Mouse (Mus musculus) heart, postnatal 0 days (tissue): ENCODE measurements around the gene Tenm3. TPM values are rescaled to one million over a fixed set of nuclear protein-coding genes. Genes with fewer than 3 reads are reported as not detected.

Source experiments
- ATAC-seq: fragments of 200-750 bp; cut with Nextera tagmentation; 2 replicates; pipeline ENCODE4 v1.8.0; 2017; ENCODE audit warnings: low read depth, moderate number of reproducible peaks, moderate library complexity; ENCODE audit not compliant: insufficient read depth
- DNase-seq: peaks from one replicate; pipeline ENCODE4 v3.0.0-alpha.2; 2016; ENCODE audit warnings: low spot score
- H3K27ac ChIP-seq: fragments of 300-500 bp; sonication (generic); 2 replicates; pipeline ENCODE4 v1.5.1; 2014; ENCODE audit warnings: low read depth, mild to moderate bottlenecking
- H3K27me3 ChIP-seq: fragments of 300-500 bp; sonication (generic); 2 replicates; pipeline ENCODE4 v1.6.1; 2014; ENCODE audit warnings: low read length, mixed read lengths; ENCODE audit not compliant: control insufficient read depth, insufficient read depth
- H3K36me3 ChIP-seq: fragments of 300-500 bp; sonication (generic); replicated peaks from 2 replicates; pipeline ENCODE4 v1.6.1; 2014; ENCODE audit warnings: low read length, mixed read lengths; ENCODE audit not compliant: control insufficient read depth, insufficient read depth
- H3K4me1 ChIP-seq: fragments of 300-500 bp; sonication (generic); 2 replicates; pipeline ENCODE4 v1.6.1; 2014; ENCODE audit warnings: antibody characterized with exemption; ENCODE audit not compliant: control insufficient read depth, insufficient read depth
- H3K4me2 ChIP-seq: fragments of 300-500 bp; sonication (generic); 2 replicates; pipeline ENCODE4 v1.6.1; 2014; ENCODE audit warnings: low read depth, mild to moderate bottlenecking, low read length, moderate library complexity
- H3K4me3 ChIP-seq: fragments of 300-500 bp; sonication (generic); 2 replicates; pipeline ENCODE4 v1.5.1; 2014; ENCODE audit warnings: low read depth, low read length
- H3K9ac ChIP-seq: fragments of 300-500 bp; sonication (generic); replicated peaks from 2 replicates; pipeline ENCODE4 v1.6.1; 2014; ENCODE audit warnings: low read depth, low read length, mixed read lengths
- H3K9me3 ChIP-seq: fragments of 300-500 bp; sonication (generic); replicated peaks from 2 replicates; pipeline ENCODE4 v1.6.1; 2016; ENCODE audit warnings: low read length; ENCODE audit not compliant: control insufficient read depth
- CTCF ChIP-seq: IDR thresholded peaks from 2 replicates; pipeline ENCODE4 v1.5.1; 2016; ENCODE audit warnings: antibody characterized with exemption, control low read depth, low read depth
- EP300 ChIP-seq: IDR thresholded peaks from 2 replicates; pipeline ENCODE4 v1.6.1; 2016; ENCODE audit warnings: antibody characterized with exemption, low read depth
- WGBS: fragments of 180-500 bp; shearing (Covaris S2); extraction: QIAGEN DNeasy Blood & Tissue Kit; methylation state at CpG from one replicate; pipeline ENCODE4 v1.1.7; 2014; 5-methylcytosine and 5-hydroxymethylcytosine counted together
- polyA plus RNA-seq: library from polyadenylated mRNA; unstranded; fragments of >200 nt; fragmentation: Nextera tagmentation; extraction: Ambion mirVana; gene quantifications from 2 replicates; pipeline ENCODE4 v1.2.1, GENCODE M21; 2015
- total RNA-seq: library from RNA; depleted of rRNA; stranded (reverse); fragments of >200 nt; gene quantifications from 2 replicates; pipeline ENCODE4 v1.2.3, GENCODE M21; 2014; ENCODE audit warnings: low replicate concordance

Tenm3 gene
- total and polyA plus RNA-seq, 2 experiments from 2014 or later: 1.6 to 17.2 TPM

GRCm38 (mm10) chr8:48803070-48803469 lies 40.7 kb downstream of the Tenm3 start:
- Histone ChIP-seq H3K9me3 (no peaks in the 10 kb centered on the region), H3K9ac (no peak overlapping the region), H3K4me3 (no peak overlapping the region), H3K4me2 (no peak overlapping the region), H3K4me1 (no peaks in the 10 kb centered on the region), H3K36me3 (no peaks in the 10 kb centered on the region), H3K27me3 (0 out of 2 replicates have a peak, but pooled peaks cover 3% of the 10 kb centered on the region), H3K27ac (no peak overlapping the region)
- 68% methylated on average over 8 of the region's 8 CpGs for WGBS
- no peak for DNase-seq
- TF ChIP-seq EP300: no peak
- no peak for ATAC-seq

DNA sequence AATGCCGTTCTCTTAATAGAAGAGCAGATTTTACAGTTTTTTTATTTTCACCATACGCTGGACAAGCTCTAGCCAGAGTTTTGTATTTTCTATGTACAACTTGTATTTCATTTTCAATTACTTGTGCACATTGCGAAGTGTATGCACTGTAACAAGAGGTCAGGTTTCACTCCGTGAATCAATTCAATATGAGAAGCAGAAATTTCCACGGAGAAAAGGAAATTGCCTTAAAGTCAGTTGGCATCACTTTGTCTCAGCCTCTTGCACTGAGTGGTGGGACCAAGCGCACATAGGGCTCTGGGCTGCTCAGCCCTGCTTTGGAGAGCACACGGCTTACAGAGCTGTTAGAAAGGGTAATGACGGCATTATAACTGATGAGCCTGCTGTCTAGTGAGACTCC lies 41.5 kb downstream of the Tenm3 start:
- Histone ChIP-seq H3K4me2 (no peak overlapping the region), H3K4me1 (no peaks in the 10 kb centered on the region), H3K27ac (no peak overlapping the region), H3K27me3 (0 out of 2 replicates have a peak, but pooled peaks cover 3% of the 10 kb centered on the region), H3K4me3 (no peak overlapping the region), H3K36me3 (no peaks in the 10 kb centered on the region), H3K9me3 (no peaks in the 10 kb centered on the region), H3K9ac (no peak overlapping the region)
- no peak for DNase-seq
- ATAC-seq: no peak
- WGBS: 78% methylated on average over 8 of the region's 8 CpGs
- TF ChIP-seq CTCF: no peak
- TF ChIP-seq EP300: no peak

DNA sequence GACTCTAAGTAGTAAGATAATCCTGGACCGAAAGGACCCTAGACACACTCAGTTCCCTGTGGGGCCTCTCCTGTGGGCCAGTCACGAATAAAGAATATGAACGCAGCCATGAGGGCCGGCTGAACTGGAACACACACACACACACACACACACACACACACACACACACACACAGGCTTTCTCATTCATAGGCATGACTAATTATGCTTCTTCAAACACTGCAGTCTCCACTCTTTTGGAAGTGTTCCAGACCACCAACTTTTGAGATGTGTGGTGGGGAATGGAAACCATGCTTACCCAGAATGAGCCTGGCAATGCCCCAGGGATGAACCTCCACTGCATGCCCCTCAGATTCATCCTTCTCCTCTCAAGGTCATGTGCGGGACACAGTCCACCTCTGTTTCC lies 45.8 kb downstream of the Tenm3 start:
- Histone ChIP-seq H3K9me3 (no peaks in the 10 kb centered on the region), H3K27ac (no peak overlapping the region), H3K9ac (no peak overlapping the region), H3K27me3 (0 out of 2 replicates have a peak, but pooled peaks cover 3% of the 10 kb centered on the region), H3K4me2 (no peak overlapping the region), H3K36me3 (no peaks in the 10 kb centered on the region), H3K4me3 (no peak overlapping the region), H3K4me1 (no peaks in the 10 kb centered on the region)
- no peak for ATAC-seq
- WGBS: 73% methylated on average over 5 of the region's 5 CpGs
- no peak for DNase-seq
- TF ChIP-seq EP300: no peak
- TF ChIP-seq CTCF: no peak

DNA sequence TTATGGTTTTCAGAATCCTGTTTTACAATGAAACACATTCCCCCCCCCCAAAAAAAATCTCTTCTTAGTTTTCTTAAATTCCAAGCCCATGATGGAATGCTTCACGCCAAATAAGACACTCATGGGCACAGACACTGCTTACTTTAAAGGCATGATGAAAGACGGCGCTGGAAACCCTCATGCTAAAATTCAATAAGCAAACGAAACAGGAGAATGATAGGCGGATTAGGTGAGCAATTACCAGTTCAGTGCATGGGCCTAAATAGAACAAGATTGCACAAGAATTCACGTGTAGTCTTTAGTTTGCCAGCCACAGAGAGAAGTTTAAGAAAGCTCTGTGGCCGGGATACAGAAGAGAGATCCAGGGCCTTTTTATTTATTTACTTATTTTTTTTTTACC lies 49.5 kb downstream of the Tenm3 start:
- peaks cover 5% of the 10 kb centered on the region; the same call in 1 of the 2 replicates for H3K27me3 ChIP-seq
- ATAC-seq: no peak
- no peak for TF ChIP-seq EP300
- TF ChIP-seq CTCF: no peak
- no peak for DNase-seq
- no peak overlapping the region for H3K27ac ChIP-seq
- no peaks in the 10 kb centered on the region for H3K36me3 ChIP-seq
- no peak overlapping the region for H3K4me3 ChIP-seq
- WGBS: 81% methylated on average over 7 of the region's 7 CpGs
- no peak overlapping the region for H3K9ac ChIP-seq
- 0 out of 2 replicates have a peak, but pooled peaks cover 3% of the 10 kb centered on the region for H3K4me1 ChIP-seq
- no peak overlapping the region for H3K4me2 ChIP-seq
- H3K9me3 ChIP-seq: no peaks in the 10 kb centered on the region

DNA sequence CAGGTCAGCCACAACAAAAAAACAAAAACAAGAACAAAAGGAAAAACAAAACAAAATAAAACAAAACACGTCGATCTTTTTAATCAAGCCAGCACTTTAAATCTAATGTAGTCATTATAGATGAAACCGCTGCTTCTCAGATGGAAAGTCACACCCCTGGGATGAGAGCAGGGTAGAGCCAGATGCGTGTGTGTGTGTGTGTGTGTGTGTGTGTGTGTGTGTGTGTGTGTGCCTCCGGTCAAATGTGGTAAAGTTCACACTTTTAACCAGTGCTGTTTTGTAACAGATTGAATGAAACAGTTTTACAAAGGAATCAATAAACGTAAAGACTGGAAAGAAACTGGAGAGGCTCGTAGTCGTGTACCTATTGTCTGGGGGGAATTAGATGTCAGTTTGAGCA lies 50.0 kb downstream of the Tenm3 start:
- 0 out of 2 replicates have a peak, but pooled peaks cover 3% of the 10 kb centered on the region for H3K4me1 ChIP-seq
- no peak overlapping the region for H3K4me2 ChIP-seq
- no peaks in the 10 kb centered on the region for H3K9me3 ChIP-seq
- no peaks in the 10 kb centered on the region for H3K36me3 ChIP-seq
- no peak overlapping the region for H3K27ac ChIP-seq
- no peak for DNase-seq
- H3K9ac ChIP-seq: no peak overlapping the region
- H3K4me3 ChIP-seq: no peak overlapping the region
- 89% methylated on average over 8 of the region's 8 CpGs for WGBS
- ATAC-seq: no peak
- TF ChIP-seq CTCF (no peak), EP300 (no peak)
- H3K27me3 ChIP-seq: peaks cover 3% of the 10 kb centered on the region; the same call in 1 of the 2 replicates

- no peak for DNase-seq
- Histone ChIP-seq H3K36me3 (no peaks in the 10 kb centered on the region), H3K4me1 (0 out of 2 replicates have a peak, but pooled peaks cover 3% of the 10 kb centered on the region), H3K4me2 (no peak overlapping the region), H3K9me3 (no peaks in the 10 kb centered on the region), H3K4me3 (no peak overlapping the region), H3K27me3 (peaks cover 5% of the 10 kb centered on the region; the same call in 1 of the 2 replicates), H3K27ac (no peak overlapping the region), H3K9ac (no peak overlapping the region)
- no peak for TF ChIP-seq EP300
- no peak for TF ChIP-seq CTCF
- no peak for ATAC-seq
- WGBS: 66% methylated on average over 10 of the region's 10 CpGs
These were observed 51.0 kb downstream of the Tenm3 start for GRCm38 (mm10) chr8:48792587-48793326.
